Mouse (Mus musculus): ENCODE data around the gene Commd7.

Commd7 gene

GRCm38 (mm10) chr2:153586515-153587174, 45.9 kb downstream of the Commd7 start:
- peak; percentile 77 for DNase-seq (ENCODE audit: low spot score)

GRCm38 (mm10) chr2:153585981-153586380, 46.6 kb downstream of the Commd7 start:
- DNase-seq (ENCODE audit: low spot score): no peak

GRCm38 (mm10) chr2:153584396-153584795, 48.2 kb downstream of the Commd7 start:
- DNase-seq (ENCODE audit: low spot score): no peak

- no peak for DNase-seq (ENCODE audit: low spot score)
Measured at GRCm38 (mm10) chr2:153583641-153584049, 48.9 kb downstream of the Commd7 start.

GRCm38 (mm10) chr2:153582876-153583585, 49.5 kb downstream of the Commd7 start:
- DNase-seq (ENCODE audit: low spot score): no peak

GRCm38 (mm10) chr2:153581416-153581815, 51.2 kb downstream of the Commd7 start:
- DNase-seq (ENCODE audit: low spot score): no peak

GRCm38 (mm10) chr2:153580458-153580985, 52.1 kb downstream of the Commd7 start:
- DNase-seq (ENCODE audit: low spot score): no peak

- no peak for DNase-seq (ENCODE audit: low spot score)
Measured at GRCm38 (mm10) chr2:153580042-153580441, 52.5 kb downstream of the Commd7 start.

GRCm38 (mm10) chr2:153577122-153577521, 55.5 kb downstream of the Commd7 start:
- DNase-seq (ENCODE audit: low spot score): no peak

GRCm38 (mm10) chr2:153576150-153576549, 56.4 kb downstream of the Commd7 start:
- DNase-seq (ENCODE audit: low spot score): no peak

- no peak for DNase-seq (ENCODE audit: low spot score)
Measured at GRCm38 (mm10) chr2:153575554-153575953, 57.0 kb downstream of the Commd7 start.

GRCm38 (mm10) chr2:153573101-153573500, 59.5 kb downstream of the Commd7 start:
- no peak for DNase-seq (ENCODE audit: low spot score)

- no peak for DNase-seq (ENCODE audit: low spot score)
Measured at GRCm38 (mm10) chr2:153568541-153568940, 64.0 kb downstream of the Commd7 start.

GRCm38 (mm10) chr2:153568013-153568412, 64.6 kb downstream of the Commd7 start:
- no peak for DNase-seq (ENCODE audit: low spot score)

All from urinary bladder, postnatal 25 days (tissue).